Mouse (Mus musculus) limb, embryonic 14.5 days (tissue): Measurements from ENCODE around the gene Nrf1. TPM values are rescaled to one million over a fixed set of nuclear protein-coding genes. Genes with fewer than 3 reads are reported as not detected.

Source experiments
- ATAC-seq: fragments of 200-750 bp; cut with Nextera tagmentation; 2 replicates; pipeline ENCODE4 v1.8.0; 2017; ENCODE audit warnings: low read depth, moderate number of reproducible peaks, moderate TSS enrichment; ENCODE audit not compliant: low FRiP score
- DNase-seq: peaks from one replicate; pipeline ENCODE4 v3.0.0-alpha.2; 2015; ENCODE audit warnings: low spot score
- H3K27ac ChIP-seq: fragments of 300-500 bp; sonication (generic); replicated peaks from 2 replicates; pipeline ENCODE4 v1.5.1; 2014; ENCODE audit warnings: low read depth, mild to moderate bottlenecking, low read length, moderate library complexity, mixed read lengths
- H3K27me3 ChIP-seq: fragments of 300-500 bp; sonication (generic); 2 replicates; pipeline ENCODE4 v1.6.1; 2014; ENCODE audit warnings: low read length, mixed read lengths; ENCODE audit not compliant: control insufficient read depth, insufficient read depth
- H3K36me3 ChIP-seq: fragments of 300-500 bp; sonication (generic); 2 replicates; pipeline ENCODE4 v1.6.1; 2014; ENCODE audit warnings: mild to moderate bottlenecking, low read length, moderate library complexity, mixed read lengths; ENCODE audit not compliant: control insufficient read depth, insufficient read depth
- H3K4me1 ChIP-seq: fragments of 300-500 bp; sonication (generic); 2 replicates; pipeline ENCODE4 v1.6.1; 2014; ENCODE audit warnings: antibody characterized with exemption, low read length, mixed read lengths; ENCODE audit not compliant: control insufficient read depth, insufficient read depth
- H3K4me2 ChIP-seq: fragments of 300-500 bp; sonication (generic); replicated peaks from 2 replicates; pipeline ENCODE4 v1.6.1; 2014; ENCODE audit warnings: low read depth, mild to moderate bottlenecking, low read length, moderate library complexity; ENCODE audit not compliant: severe bottlenecking
- H3K4me3 ChIP-seq: fragments of 300-500 bp; sonication (generic); replicated peaks from 2 replicates; pipeline ENCODE4 v1.5.1; 2014; ENCODE audit warnings: low read length
- H3K9ac ChIP-seq: fragments of 300-500 bp; sonication (generic); 2 replicates; pipeline ENCODE4 v1.6.1; 2014; ENCODE audit warnings: mild to moderate bottlenecking, low read depth, low read length, moderate library complexity; ENCODE audit not compliant: severe bottlenecking
- H3K9me3 ChIP-seq: fragments of 300-500 bp; sonication (generic); 2 replicates; pipeline ENCODE4 v1.6.1; 2016; ENCODE audit warnings: low read length; ENCODE audit not compliant: control insufficient read depth
- POLR2A ChIP-seq: fragments of 200-500 bp; IDR thresholded peaks from 2 replicates; pipeline ENCODE4 v1.8.0; 2012; ENCODE audit warnings: inconsistent platforms, mild to moderate bottlenecking, moderate library complexity, borderline replicate concordance; ENCODE audit not compliant: insufficient read depth, insufficient read length; ENCODE audit errors: extremely low read depth
- WGBS: fragments of 180-500 bp; shearing (Covaris S2); extraction: QIAGEN DNeasy Blood & Tissue Kit; methylation state at CpG from one replicate; pipeline ENCODE4 v1.1.7; 2014; 5-methylcytosine and 5-hydroxymethylcytosine counted together
- polyA plus RNA-seq, 2 experiments: library from polyadenylated mRNA; depleted of rRNA in 1 of 2; stranded (reverse) in 1 of 2; unstranded in 1 of 2; fragments of >200 nt; fragmentation: Nextera tagmentation in 1 of 2; extraction: Ambion mirVana in 1 of 2; gene quantifications; 2 replicates each; pipeline versions ENCODE4 v1.2.1 to v1.2.3; 2012 to 2014

Nrf1 gene
- polyA plus RNA-seq, 2 experiments, result 47.7 to 70.7 TPM

GRCm38 (mm10) chr6:30160408-30160807 lies 112.6 kb downstream of the Nrf1 start:
- ATAC-seq, result no peak
- H3K9ac ChIP-seq, result no peak overlapping the region

GRCm38 (mm10) chr6:30161618-30162017 lies 113.8 kb downstream of the Nrf1 start:
- DNase-seq, result no peak
- Histone ChIP-seq H3K4me2 (no peak overlapping the region), H3K36me3 (no peaks in the 10 kb centered on the region), H3K4me3 (no peak overlapping the region), H3K9me3 (no peaks in the 10 kb centered on the region), H3K27me3 (no peaks in the 10 kb centered on the region), H3K27ac (no peak overlapping the region), H3K9ac (no peak overlapping the region), H3K4me1 (0 out of 2 replicates have a peak, but pooled peaks cover 6% of the 10 kb centered on the region)
- no peak for ATAC-seq
- WGBS, result 68% methylated on average over 2 of the region's 2 CpGs
- TF ChIP-seq POLR2A, result no peak

More at GRCm38 (mm10) chr6:30160408-30160807, 112.6 kb downstream of the Nrf1 start:
- Histone ChIP-seq H3K36me3 (no peaks in the 10 kb centered on the region), H3K27ac (no peak overlapping the region), H3K4me1 (0 out of 2 replicates have a peak, but pooled peaks cover 6% of the 10 kb centered on the region), H3K9me3 (no peaks in the 10 kb centered on the region), H3K27me3 (no peaks in the 10 kb centered on the region), H3K4me3 (no peak overlapping the region), H3K4me2 (no peak overlapping the region)
- 84% methylated on average over 4 of the region's 4 CpGs for WGBS
- no peak for DNase-seq
- TF ChIP-seq POLR2A, result no peak

- WGBS, result 42% methylated on average over 7 of the region's 7 CpGs
- Histone ChIP-seq H3K27me3 (no peaks in the 10 kb centered on the region), H3K4me1 (peaks cover 7% of the 10 kb centered on the region; the same call in 1 of the 2 replicates), H3K9ac (no peak overlapping the region; the same call in 1 of the 2 replicates), H3K4me3 (no peak overlapping the region), H3K4me2 (no peak overlapping the region), H3K9me3 (no peaks in the 10 kb centered on the region), H3K36me3 (no peaks in the 10 kb centered on the region), H3K27ac (no peak overlapping the region)
- ATAC-seq, result no peak
- no peak for TF ChIP-seq POLR2A
- DNase-seq, result no peak
Measured at GRCm38 (mm10) chr6:30162091-30162490, 114.3 kb downstream of the Nrf1 start.

GRCm38 (mm10) chr6:30166349-30166748 lies 118.6 kb downstream of the Nrf1 start:
- Histone ChIP-seq H3K4me3 (no peak overlapping the region), H3K4me2 (no peak overlapping the region), H3K27me3 (peaks cover 18% of the 10 kb centered on the region), H3K9ac (no peak overlapping the region), H3K9me3 (no peaks in the 10 kb centered on the region), H3K27ac (no peak overlapping the region), H3K4me1 (peaks cover 11% of the 10 kb centered on the region; the same call in 1 of the 2 replicates), H3K36me3 (no peaks in the 10 kb centered on the region)
- 67% methylated on average over 3 of the region's 3 CpGs for WGBS
- ATAC-seq (no peak), DNase-seq (no peak)
- no peak for TF ChIP-seq POLR2A

- ATAC-seq, result no peak
- Histone ChIP-seq H3K36me3 (no peaks in the 10 kb centered on the region), H3K27me3 (peaks cover 27% of the 10 kb centered on the region), H3K9ac (no peak overlapping the region), H3K4me2 (no peak overlapping the region), H3K9me3 (no peaks in the 10 kb centered on the region), H3K4me3 (no peak overlapping the region), H3K27ac (no peak overlapping the region), H3K4me1 (peaks cover 10% of the 10 kb centered on the region; the same call in 1 of the 2 replicates)
- no peak for DNase-seq
- TF ChIP-seq POLR2A, result no peak
- 29% methylated on average over 11 of the region's 11 CpGs for WGBS
Measured at GRCm38 (mm10) chr6:30167192-30167591, 119.4 kb downstream of the Nrf1 start.
